Mouse (Mus musculus) urinary bladder, postnatal 4 days (tissue): Measurements from ENCODE around the gene Ccl1.

Experiments used
- DNase-seq, 2 experiments: peaks; one replicate each; pipeline ENCODE4 v3.0.0; 2021 to 2022; ENCODE audit warnings: low spot score in 2 of 2

Gene Ccl1

GRCm38 (mm10) chr11:82305590-82305989 is at the start of gene Ccl1:
Ccl1 (minus strand) TSS chr11:82305690.
- no peak for DNase-seq

- DNase-seq = no peak
These were observed 45.5 kb upstream of the Ccl1 start for GRCm38 (mm10) chr11:82351039-82351438.

DNA sequence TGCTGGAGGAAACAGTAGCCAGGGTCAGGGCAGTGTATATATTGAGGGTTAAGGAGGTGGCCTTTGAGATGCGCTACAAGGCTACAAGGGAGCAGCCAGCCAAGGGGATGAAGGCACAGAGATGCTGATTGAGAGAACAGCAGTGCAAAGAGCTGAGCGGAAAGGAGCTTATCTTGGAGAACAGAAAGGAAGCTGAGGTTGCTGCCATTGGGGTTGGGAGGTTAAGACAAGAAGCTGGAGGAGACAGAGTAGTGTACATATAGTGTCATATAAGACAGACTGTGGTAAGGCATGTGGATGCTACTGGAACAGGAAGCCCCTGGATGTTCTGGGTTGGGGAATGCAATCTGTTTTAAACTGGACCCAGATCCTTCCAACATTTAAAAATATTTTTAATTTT is 35.4 kb upstream of the Ccl1 start:
- DNase-seq = no peak

GRCm38 (mm10) chr11:82340416-82340815 is 34.9 kb upstream of the Ccl1 start:
- DNase-seq = no peak

DNA sequence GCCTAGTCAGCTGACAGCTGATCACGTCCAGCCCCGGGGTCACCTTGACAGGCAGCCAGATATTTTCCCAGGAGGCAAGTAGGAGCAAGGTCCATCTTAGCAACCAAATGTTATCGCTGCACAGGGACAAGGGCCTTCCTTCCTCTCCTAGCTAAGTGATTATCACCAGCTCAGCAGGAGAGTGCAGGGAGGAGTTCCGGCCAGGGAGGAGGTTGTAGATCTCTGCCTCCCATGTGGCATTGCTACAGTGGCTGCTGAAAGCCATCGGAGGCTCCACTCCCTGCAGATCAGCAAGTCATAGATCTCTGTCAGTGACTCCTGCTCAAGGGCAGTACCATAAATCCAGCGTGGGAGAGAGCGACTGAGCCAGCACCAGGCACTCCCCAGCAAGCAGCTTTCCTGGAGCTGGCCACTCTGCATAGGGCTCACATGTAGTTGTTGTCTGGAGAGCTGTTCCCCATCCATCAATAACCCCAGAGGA is 34.5 kb upstream of the Ccl1 start:
- DNase-seq = no peak

DNA sequence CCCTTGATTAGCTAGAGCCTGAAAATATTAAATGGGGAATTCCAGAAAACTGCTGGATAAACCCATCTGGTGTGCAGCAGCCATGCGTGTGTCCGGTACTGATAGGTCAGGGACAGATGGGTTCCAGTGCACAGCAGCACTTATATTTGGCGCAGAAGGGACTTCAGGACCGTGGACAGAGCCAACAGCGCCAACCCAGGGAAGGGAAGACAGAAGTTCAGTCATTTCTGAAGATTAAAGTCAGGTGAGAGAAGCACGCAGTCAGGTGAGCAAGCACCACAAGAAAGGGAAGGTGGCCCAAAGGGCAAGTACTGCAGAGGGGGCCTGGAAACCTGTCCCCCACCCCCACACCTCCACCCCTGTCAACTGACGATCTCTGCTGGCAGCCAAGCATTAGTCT is 7.7 kb upstream of the Ccl1 start:
- DNase-seq = no peak

DNA sequence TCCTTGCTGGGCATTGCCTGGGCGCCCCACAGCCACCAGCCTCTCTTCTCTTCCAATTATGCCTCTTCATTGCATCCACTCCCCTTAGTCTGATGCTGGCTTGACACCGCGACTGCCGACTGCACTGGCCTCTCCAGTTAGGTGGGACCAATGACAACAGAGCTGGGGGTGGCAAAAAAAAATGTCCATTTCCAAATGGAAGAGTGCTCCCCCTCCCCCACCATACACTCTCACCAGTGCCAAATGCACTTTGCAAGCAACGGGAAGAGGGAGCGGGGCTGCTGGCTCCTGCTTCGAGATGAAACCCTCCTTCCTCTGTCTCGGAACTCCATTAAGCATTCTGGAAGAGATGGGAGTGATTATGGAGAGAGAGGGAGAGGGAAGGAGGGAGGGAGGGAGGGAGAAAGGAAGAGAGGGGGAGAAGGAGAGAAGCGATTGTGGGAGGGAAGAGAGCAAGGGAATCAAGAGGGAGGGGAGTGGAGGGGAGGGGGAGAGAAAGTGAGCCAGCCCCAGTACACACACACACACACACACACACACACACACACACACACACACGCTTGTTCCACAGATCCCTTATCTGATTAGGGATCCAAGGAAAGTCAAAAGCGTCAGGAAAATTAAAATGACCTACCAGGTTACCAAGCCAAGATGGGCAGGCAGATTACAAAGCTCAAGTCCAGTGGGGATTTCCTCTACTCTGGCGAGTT is 5.0 kb upstream of the Ccl1 start:
- no peak for DNase-seq

DNA sequence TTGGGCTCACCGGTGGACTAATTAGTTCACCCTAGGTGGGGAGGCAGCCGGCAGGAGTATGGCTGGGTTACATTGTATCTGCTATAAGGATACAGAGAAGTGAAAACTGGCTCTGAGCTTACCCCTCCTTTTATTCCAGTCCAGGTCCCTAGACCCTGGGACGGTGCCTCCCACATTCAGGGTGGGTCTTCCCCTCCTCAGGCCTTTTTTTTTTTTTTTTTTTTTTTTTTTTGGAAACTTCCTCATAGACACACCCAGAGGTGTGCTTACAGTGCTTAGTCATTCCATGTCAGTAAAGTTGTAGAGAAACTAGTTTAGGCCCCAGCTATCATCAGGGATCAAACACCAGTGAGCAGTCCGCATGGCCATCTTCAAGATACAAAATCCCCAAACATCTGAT is 7.6 kb downstream of the Ccl1 start:
- DNase-seq = no peak

DNA sequence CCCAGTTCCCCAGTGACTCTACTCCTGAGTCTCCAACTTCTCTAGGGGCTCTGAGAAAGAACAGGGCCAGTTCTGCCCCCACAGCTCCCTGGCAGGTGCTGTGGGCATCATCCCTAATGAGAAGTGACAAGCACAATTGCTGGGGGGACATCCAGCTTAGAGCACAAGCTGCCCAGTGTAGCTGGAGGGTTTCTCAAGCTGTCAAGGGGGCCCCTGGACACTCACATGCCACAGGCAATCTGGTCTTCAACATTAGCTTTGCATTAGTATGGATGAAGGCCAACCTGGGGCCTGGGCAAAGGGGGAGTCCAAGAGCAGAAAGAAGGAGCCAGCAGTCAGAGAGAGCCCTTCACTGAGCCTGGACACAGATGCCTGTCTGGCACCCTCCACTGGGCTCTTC is 14.6 kb downstream of the Ccl1 start:
- DNase-seq = no peak

GRCm38 (mm10) chr11:82274149-82274812 is 31.2 kb downstream of the Ccl1 start:
- no peak for DNase-seq

DNA sequence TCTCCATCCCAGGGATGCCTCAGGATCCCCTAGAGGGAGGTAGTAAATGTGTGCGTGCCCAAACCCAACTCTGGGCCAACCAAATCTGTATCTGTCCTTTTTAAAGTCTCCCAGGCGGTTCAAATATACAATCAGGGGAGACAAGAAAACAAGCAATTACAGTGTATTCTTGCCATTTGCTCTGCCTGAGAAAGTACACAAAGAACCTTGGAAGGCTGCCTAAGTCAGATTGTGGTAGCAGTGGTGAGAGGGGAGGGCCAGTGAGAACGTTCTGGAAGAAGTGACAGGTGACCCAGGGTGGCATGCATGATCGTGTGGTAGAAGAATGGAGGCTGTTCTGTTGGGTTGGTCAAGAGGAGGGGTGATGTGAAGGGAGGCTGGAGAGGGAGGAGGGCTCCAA is 46.4 kb downstream of the Ccl1 start:
- no peak for DNase-seq

DNA sequence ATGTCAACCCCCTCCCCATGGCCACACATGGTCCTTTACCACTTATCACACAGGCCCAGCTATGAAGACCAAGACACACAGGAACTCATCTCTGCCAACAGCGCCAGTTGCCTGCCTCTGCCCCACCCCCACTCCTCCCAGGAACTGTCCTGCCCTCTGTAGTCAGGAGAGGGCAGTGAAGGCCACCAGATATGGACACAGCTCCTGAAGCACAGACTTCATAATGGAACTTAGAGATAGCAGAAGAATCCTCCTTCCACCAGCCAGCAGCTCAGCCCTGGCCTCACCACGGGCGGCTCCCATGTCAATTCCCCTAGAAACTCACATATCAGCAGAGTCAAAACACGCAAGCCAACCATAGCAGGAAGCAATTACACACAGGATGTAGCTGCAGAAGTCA is 49.9 kb downstream of the Ccl1 start:
- no peak for DNase-seq

GRCm38 (mm10) chr11:82253421-82253820 is 52.1 kb downstream of the Ccl1 start:
- no peak for DNase-seq

- DNase-seq = no peak
These were observed 54.2 kb downstream of the Ccl1 start for GRCm38 (mm10) chr11:82251251-82251650.

DNA sequence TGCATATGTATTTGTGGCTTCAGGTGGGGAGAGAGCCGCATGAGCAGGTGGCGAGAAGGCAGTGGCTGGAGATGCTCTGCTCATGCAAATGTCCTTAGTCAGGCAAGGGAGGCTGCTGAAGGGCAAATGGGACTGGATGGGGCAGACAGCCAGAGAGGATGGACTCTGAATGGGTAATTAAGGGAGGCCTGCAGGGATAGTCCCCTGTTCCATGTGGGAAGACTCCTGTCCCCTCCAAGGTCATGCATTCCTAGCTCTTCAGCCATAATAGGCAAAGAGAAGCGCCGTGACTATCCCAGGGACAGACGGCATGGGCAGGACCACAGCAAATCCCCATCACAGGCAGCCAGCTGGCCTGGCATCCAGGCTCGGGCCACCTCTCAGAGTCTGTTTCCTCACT is 55.5 kb downstream of the Ccl1 start:
- DNase-seq = no peak

DNA sequence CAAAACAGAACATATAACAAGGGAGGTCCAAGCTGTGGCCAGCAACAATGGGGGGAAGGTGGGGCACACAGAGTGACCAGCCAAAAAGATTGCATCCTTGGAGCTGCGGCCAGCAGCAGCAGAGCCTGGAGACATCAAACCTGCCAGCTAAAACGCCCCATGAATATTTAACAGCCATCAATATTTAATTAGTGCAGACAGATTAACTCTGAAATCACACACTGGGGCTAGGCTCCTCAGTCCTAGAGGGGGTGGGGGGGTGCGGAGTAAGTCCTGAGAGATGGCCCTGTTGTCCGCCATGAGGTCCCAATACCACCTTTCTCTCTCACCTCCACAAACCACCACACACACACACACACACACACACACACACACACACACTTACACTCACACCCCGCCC is 68.1 kb downstream of the Ccl1 start:
- DNase-seq = no peak

DNA sequence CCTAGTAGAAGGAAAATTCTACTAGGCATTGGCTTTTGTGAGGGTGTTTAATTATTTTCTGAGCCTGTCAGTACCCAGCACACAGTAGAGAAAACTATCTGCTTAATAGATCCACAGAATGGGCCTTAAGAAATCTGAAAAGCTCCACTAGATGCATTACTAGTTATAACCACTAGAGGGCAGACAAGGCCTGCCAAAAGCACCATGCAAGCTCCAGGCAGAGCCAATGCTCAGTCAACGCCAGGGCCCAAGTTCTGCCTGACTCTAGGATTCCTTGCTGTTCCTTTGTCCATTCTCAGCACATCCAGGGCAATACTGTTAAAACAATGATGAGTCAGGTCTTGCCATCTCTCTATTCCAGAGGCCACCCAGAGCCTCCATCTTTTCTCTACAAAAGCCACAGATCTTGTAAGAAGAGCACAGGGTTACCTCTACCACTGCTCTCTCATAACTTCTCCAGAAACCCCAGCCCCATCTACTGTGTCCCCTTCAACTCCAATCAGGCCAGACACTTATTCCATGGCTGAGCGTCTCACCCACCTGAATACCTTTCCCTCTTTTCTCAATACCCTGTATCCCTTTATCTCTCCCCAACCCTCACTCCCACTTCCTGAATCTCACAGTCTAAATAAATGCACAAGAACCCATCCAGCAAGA is 69.8 kb downstream of the Ccl1 start:
- DNase-seq = no peak

DNA sequence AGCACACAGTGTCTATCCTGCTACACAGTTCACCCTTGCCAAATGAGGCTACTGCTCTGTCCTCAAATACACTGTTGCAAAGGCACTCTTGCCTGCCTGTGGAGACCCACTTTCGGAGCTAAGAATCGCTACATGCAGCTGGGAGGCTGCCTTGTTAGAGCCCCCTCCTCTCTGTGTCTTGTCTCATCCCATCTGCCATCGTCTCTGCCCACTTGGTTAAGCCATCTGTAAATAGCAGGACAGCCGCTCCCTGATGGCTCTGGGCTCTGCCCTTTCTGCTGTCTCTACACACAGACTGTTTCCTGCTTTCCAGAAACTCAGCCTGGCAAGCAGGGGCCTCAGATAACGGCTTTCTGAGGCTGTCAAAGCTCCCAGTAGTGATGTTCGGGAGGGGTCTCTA is 71.5 kb downstream of the Ccl1 start:
- DNase-seq = no peak

- no peak for DNase-seq
These were observed 78.5 kb downstream of the Ccl1 start for GRCm38 (mm10) chr11:82226976-82227375.

DNA sequence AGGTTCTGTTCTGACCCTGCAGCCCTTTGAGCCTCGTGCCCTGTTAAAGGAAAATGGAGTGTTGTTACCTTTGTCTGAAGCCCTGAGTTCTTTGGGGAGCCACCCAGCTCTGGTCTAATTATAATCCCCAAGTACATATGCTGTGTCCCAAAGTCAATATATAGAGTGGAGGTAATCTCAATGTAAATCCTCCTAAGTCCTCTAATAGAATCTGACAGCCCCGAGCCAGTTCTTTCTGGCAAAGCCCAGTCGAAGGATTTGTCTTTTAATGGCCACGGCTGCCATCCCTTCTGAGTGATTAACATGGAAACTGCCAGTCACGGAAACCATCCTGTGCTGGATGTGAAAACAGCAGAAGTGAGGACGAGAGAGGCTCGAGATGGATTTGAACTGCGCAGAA is 79.6 kb downstream of the Ccl1 start:
- no peak for DNase-seq

GRCm38 (mm10) chr11:82216531-82216930 is 89.0 kb downstream of the Ccl1 start:
- no peak for DNase-seq

GRCm38 (mm10) chr11:82214405-82214804 is 91.1 kb downstream of the Ccl1 start:
- no peak for DNase-seq

DNA sequence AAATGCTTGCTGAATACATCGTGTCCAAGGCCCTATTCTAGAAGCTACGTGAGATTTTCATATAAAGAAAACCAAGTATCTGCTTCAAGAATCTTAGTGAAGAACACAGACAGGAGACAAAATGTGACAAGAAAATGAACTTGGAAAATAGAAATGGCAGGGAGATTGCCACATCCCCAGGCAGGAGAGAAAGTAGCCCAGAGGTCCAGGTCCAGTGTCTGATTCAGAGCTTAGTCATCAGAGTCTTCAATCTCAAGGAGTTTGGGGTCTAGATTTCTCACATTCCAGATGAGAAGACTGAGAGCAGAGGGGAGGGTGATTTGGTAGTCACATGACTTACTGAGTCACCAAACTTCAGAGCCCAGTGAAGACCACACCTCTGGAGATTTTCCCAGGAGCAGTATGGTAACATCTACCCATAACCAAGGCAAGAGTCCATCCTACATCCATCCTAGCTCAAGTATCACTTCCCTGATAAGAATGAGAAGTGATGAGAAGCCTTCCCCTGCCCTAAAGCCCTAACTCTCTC is 98.5 kb downstream of the Ccl1 start:
- no peak for DNase-seq
